Mouse (Mus musculus): Measurements from ENCODE around the gene Tank.

Tank gene

GRCm38 (mm10) chr2:61580091-61580490 lies 1.7 kb downstream of the Tank start:
- peak; percentile 54 for DNase-seq (ENCODE audit: low read depth, low spot score)

- peak; percentile 75 for DNase-seq (ENCODE audit: low read depth, low spot score)
These were observed 2.2 kb downstream of the Tank start for GRCm38 (mm10) chr2:61580555-61581080.

- DNase-seq (ENCODE audit: low read depth, low spot score), result peak; percentile 55
These were observed 4.4 kb downstream of the Tank start for GRCm38 (mm10) chr2:61582578-61583315.

- DNase-seq (ENCODE audit: low read depth, low spot score), result no peak
These were observed 7.1 kb downstream of the Tank start for GRCm38 (mm10) chr2:61585447-61585846.

- no peak for DNase-seq (ENCODE audit: low read depth, low spot score)
These were observed 7.8 kb downstream of the Tank start for GRCm38 (mm10) chr2:61586166-61586565.

GRCm38 (mm10) chr2:61590751-61591150 lies 12.4 kb downstream of the Tank start:
- no peak for DNase-seq (ENCODE audit: low read depth, low spot score)

- no peak for DNase-seq (ENCODE audit: low read depth, low spot score)
These were observed 13.7 kb downstream of the Tank start for GRCm38 (mm10) chr2:61592095-61592494.

- DNase-seq (ENCODE audit: low read depth, low spot score), result no peak
These were observed 14.3 kb downstream of the Tank start for GRCm38 (mm10) chr2:61592699-61593029.

- DNase-seq (ENCODE audit: low read depth, low spot score), result peak; percentile 97
These were observed 14.8 kb downstream of the Tank start for GRCm38 (mm10) chr2:61593030-61593811.

- DNase-seq (ENCODE audit: low read depth, low spot score), result peak; percentile 83
These were observed 15.5 kb downstream of the Tank start for GRCm38 (mm10) chr2:61593871-61594304.

- DNase-seq (ENCODE audit: low read depth, low spot score), result no peak
These were observed 21.3 kb downstream of the Tank start for GRCm38 (mm10) chr2:61599730-61600129.

- peak; percentile 67 for DNase-seq (ENCODE audit: low read depth, low spot score)
These were observed 25.1 kb downstream of the Tank start for GRCm38 (mm10) chr2:61603461-61603860.

GRCm38 (mm10) chr2:61606942-61607341 lies 28.6 kb downstream of the Tank start:
- no peak for DNase-seq (ENCODE audit: low read depth, low spot score)

GRCm38 (mm10) chr2:61623996-61624395 lies 45.6 kb downstream of the Tank start:
- no peak for DNase-seq (ENCODE audit: low read depth, low spot score)

GRCm38 (mm10) chr2:61630864-61631555 lies 52.6 kb downstream of the Tank start:
- no peak for DNase-seq (ENCODE audit: low read depth, low spot score)

GRCm38 (mm10) chr2:61635099-61635498 lies 56.7 kb downstream of the Tank start:
- DNase-seq (ENCODE audit: low read depth, low spot score), result no peak

- DNase-seq (ENCODE audit: low read depth, low spot score), result no peak
These were observed 59.8 kb downstream of the Tank start for GRCm38 (mm10) chr2:61638182-61638581.

GRCm38 (mm10) chr2:61642452-61643368 lies 64.3 kb downstream of the Tank start:
- peak; percentile 55 for DNase-seq (ENCODE audit: low read depth, low spot score)

- DNase-seq (ENCODE audit: low read depth, low spot score), result no peak
These were observed 72.8 kb downstream of the Tank start for GRCm38 (mm10) chr2:61651206-61651605.

GRCm38 (mm10) chr2:61651640-61652039 lies 73.3 kb downstream of the Tank start:
- DNase-seq (ENCODE audit: low read depth, low spot score), result no peak

- DNase-seq (ENCODE audit: low read depth, low spot score), result no peak
These were observed 76.6 kb downstream of the Tank start for GRCm38 (mm10) chr2:61655046-61655381.

Measured in A20 (cell line).